Mouse (Mus musculus): ENCODE data around the gene Junb. TPM values are rescaled to one million over a fixed set of nuclear protein-coding genes. Genes with fewer than 3 reads are reported as not detected.
A peak's percentile ranks its signal among the peaks of the same experiment; 100 is the strongest.

Gene Junb
- polyA plus RNA-seq, 1 experiment from 2014 or later = 9.4 TPM

DNA sequence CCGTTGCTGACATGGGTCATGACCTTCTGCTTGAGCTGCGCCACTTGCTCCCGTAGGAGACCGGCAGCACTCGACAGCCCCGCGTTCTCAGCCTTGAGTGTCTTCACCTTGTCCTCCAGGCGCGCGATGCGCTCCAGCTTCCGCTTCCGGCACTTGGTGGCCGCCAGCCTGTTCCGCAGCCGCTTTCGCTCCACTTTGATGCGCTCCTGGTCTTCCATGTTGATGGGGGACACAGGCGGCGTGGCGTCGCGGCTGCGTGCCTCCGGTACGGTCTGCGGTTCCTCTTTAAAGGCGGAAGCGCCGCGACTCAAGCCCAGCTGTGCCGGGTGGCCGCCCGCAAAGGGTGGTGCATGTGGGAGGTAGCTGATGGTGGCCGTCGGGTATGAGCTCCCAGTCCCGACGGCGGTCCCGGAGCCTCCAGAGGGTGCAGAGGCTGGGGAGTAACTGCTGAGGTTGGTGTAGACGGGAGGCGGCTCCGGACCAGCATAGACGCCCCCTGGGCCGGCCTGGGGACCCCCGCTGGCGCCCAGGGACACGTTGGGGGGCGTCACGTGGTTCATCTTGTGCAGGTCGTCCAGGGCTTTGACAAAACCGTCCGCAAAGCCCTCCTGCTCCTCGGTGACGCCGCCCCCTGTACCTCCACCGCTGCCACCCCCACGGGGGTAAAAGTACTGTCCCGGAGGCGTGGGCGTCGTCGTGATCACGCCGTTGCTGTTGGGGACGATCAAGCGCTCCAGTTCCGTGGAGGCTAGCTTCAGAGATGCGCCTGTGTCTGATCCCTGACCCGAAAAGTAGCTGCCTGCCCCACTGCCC lies 877 bp downstream of the Junb start:
- Histone ChIP-seq H3K4me3 (replicated peaks) (peak overlapping the region; percentile 59), H3K4me1 (peaks cover 68% of the 10 kb centered on the region), H3K27me3 (replicated peaks) (no peaks in the 10 kb centered on the region; the same call in none of the 2 replicates), H3K4me2 (peak overlapping the region; percentile 99), H3K9ac (replicated peaks) (peak overlapping the region; percentile 55), H3K9me3 (replicated peaks) (no peaks in the 10 kb centered on the region), H3K36me3 (peaks cover 20% of the 10 kb centered on the region), H3K27ac (replicated peaks) (peak overlapping the region; percentile 65)
- WGBS = 1% methylated on average over 70 of the region's 70 CpGs
- ATAC-seq (ENCODE audit: low FRiP score) = no peak

- H3K4me1 ChIP-seq = peaks cover 68% of the 10 kb centered on the region
- H3K27me3 ChIP-seq (replicated peaks) = no peaks in the 10 kb centered on the region; the same call in 1 of the 2 replicates
- H3K4me3 ChIP-seq (replicated peaks) = peak overlapping the region; percentile 59
- WGBS = 2% methylated on average over 25 of the region's 25 CpGs
- ATAC-seq (ENCODE audit: low FRiP score) = no peak
- H3K4me2 ChIP-seq = peak overlapping the region; percentile 99
- H3K9ac ChIP-seq (replicated peaks) = peak overlapping the region; percentile 55
- H3K36me3 ChIP-seq = peaks cover 26% of the 10 kb centered on the region
- no peaks in the 10 kb centered on the region for H3K9me3 ChIP-seq (replicated peaks)
- H3K27ac ChIP-seq (replicated peaks) = peak overlapping the region; percentile 46; the same call in 1 of the 2 replicates
Observed at GRCm38 (mm10) chr8:84976763-84977434, 1.6 kb downstream of the Junb start.

GRCm38 (mm10) chr8:84976031-84976762 lies 2.3 kb downstream of the Junb start:
- Histone ChIP-seq H3K4me3 (replicated peaks) (peak overlapping the region; percentile 59), H3K4me2 (peak overlapping the region; percentile 99), H3K27ac (replicated peaks) (peak overlapping the region; percentile 46), H3K9me3 (replicated peaks) (no peaks in the 10 kb centered on the region), H3K36me3 (peaks cover 33% of the 10 kb centered on the region), H3K4me1 (peaks cover 73% of the 10 kb centered on the region), H3K27me3 (replicated peaks) (no peaks in the 10 kb centered on the region; the same call in 1 of the 2 replicates), H3K9ac (replicated peaks) (peak overlapping the region; percentile 55)
- peak; percentile 76 for ATAC-seq (ENCODE audit: low FRiP score)
- WGBS = 1% methylated on average over 56 of the region's 61 CpGs

DNA sequence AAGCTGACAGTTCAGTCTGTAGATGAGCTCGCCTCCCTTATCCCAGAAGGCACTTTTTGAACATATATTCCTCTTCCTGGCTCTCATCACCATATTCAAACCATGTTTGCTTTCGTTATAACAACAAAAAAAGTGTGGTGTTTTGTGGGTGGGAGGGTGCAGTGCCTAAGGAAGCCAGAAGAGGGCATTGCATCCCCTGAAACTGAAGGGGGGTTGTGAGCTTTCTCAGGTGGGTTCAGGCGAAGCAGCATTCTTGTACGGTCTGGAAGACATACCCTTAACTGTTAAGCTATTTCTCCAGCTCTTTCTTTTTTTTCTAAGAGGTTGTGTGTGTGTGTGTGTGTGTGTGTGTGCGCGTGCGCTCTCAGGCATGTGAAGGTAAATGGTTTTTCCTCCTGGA lies 3.1 kb downstream of the Junb start:
- no peak overlapping the region for H3K9ac ChIP-seq (replicated peaks)
- H3K27me3 ChIP-seq (replicated peaks) = no peaks in the 10 kb centered on the region
- H3K4me1 ChIP-seq = peaks cover 74% of the 10 kb centered on the region
- 38% methylated on average over 7 of the region's 7 CpGs for WGBS
- H3K36me3 ChIP-seq = peaks cover 39% of the 10 kb centered on the region
- no peaks in the 10 kb centered on the region for H3K9me3 ChIP-seq (replicated peaks)
- H3K4me3 ChIP-seq (replicated peaks) = peak overlapping the region; percentile 59; the same call in 1 of the 2 replicates
- no peak for ATAC-seq (ENCODE audit: low FRiP score)
- peak overlapping the region; percentile 99 for H3K4me2 ChIP-seq
- H3K27ac ChIP-seq (replicated peaks) = no peak overlapping the region

DNA sequence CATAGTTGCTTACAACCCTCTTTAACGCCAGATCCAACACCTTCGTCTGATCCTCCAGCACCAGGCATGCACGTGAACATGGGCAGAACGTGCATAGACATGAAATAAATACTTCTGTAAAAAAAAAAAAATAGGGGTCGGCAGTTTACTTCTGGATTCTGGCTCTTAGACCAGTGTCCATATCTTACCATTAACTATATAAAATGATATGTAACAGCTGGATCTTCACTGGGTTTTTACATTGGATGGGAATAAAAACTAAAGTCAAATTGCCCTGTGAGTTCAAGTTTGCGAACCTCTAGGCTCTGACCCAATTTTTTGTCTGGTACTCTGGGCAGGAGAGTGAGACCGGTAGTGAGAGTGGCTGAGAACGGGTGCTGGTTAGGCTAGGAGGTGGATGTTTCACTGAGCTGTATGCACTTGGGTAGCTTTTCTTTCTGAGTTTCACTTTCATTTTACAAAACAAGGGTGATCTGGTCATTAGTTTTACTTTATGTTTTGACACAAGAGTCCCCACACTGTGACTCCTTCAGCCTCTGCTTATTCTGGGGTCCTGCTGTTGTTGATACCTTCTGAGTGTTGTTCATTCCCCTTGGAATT lies 3.9 kb downstream of the Junb start:
- H3K4me1 ChIP-seq = peaks cover 69% of the 10 kb centered on the region
- H3K4me3 ChIP-seq (replicated peaks) = no peak overlapping the region
- no peak for ATAC-seq (ENCODE audit: low FRiP score)
- H3K9me3 ChIP-seq (replicated peaks) = no peaks in the 10 kb centered on the region
- no peak overlapping the region for H3K9ac ChIP-seq (replicated peaks)
- no peak overlapping the region for H3K4me2 ChIP-seq
- H3K27me3 ChIP-seq (replicated peaks) = no peaks in the 10 kb centered on the region
- H3K36me3 ChIP-seq = peaks cover 39% of the 10 kb centered on the region
- 80% methylated on average over 8 of the region's 8 CpGs for WGBS
- H3K27ac ChIP-seq (replicated peaks) = no peak overlapping the region

- no peaks in the 10 kb centered on the region for H3K27me3 ChIP-seq (replicated peaks)
- no peak for ATAC-seq (ENCODE audit: low FRiP score)
- no peaks in the 10 kb centered on the region for H3K9me3 ChIP-seq (replicated peaks)
- H3K9ac ChIP-seq (replicated peaks) = no peak overlapping the region
- no peak overlapping the region for H3K4me2 ChIP-seq
- 55% methylated on average over 4 of the region's 4 CpGs for WGBS
- no peak overlapping the region for H3K27ac ChIP-seq (replicated peaks)
- peaks cover 39% of the 10 kb centered on the region for H3K36me3 ChIP-seq
- no peak overlapping the region for H3K4me3 ChIP-seq (replicated peaks)
- H3K4me1 ChIP-seq = peaks cover 62% of the 10 kb centered on the region
Observed at GRCm38 (mm10) chr8:84973803-84974542, 4.5 kb downstream of the Junb start.

DNA sequence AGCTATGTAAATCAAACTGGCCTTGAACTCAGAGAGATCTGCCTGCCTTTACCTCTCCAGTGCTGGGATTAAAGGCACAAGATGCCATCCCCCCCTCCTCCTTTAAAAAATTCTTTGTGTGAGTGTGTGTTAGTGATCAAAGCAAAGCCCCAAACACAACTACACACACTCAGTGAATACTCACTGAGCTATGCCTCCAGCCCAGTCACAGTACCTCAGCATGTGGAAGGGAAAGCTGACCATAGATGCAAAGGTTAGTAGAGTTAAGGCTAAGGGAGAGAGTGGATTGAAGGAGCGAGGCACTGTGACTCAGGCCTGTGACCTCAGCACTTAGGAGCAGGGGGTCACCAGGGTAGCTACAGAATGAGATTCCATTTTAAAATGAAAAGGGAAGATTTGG lies 5.4 kb downstream of the Junb start:
- no peak overlapping the region for H3K27ac ChIP-seq (replicated peaks)
- no peaks in the 10 kb centered on the region for H3K9me3 ChIP-seq (replicated peaks)
- no peaks in the 10 kb centered on the region for H3K27me3 ChIP-seq (replicated peaks)
- 96% methylated on average over 1 of the region's 1 CpGs for WGBS
- no peak overlapping the region for H3K4me2 ChIP-seq
- peaks cover 62% of the 10 kb centered on the region for H3K4me1 ChIP-seq
- H3K36me3 ChIP-seq = peaks cover 39% of the 10 kb centered on the region
- no peak overlapping the region for H3K4me3 ChIP-seq (replicated peaks)
- ATAC-seq (ENCODE audit: low FRiP score) = no peak
- no peak overlapping the region for H3K9ac ChIP-seq (replicated peaks)

DNA sequence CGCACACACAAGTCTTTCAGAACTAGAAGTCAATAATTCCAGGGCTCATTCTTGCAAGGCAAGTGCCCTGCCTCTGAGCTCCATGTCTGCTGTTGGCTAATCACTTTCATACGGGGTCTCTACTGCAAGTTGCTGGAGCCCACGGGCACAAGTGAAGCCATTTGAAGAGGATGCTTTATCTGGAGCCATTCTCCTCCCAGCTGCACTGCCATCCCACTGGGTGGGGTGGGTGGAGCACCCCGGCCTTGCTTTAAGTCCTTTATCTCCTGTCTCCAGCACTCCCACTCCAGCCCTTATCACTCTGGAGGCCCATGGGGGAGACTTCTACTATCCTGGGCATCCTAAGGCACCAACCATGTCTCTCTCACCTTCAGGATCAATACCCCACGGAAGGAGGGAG lies 7.6 kb downstream of the Junb start:
- no peak overlapping the region; the same call in 1 of the 2 replicates for H3K27ac ChIP-seq (replicated peaks)
- H3K4me2 ChIP-seq = peak overlapping the region; percentile 71
- no peaks in the 10 kb centered on the region for H3K9me3 ChIP-seq (replicated peaks)
- peaks cover 39% of the 10 kb centered on the region for H3K36me3 ChIP-seq
- WGBS = 69% methylated on average over 5 of the region's 5 CpGs
- H3K4me1 ChIP-seq = peaks cover 54% of the 10 kb centered on the region
- H3K9ac ChIP-seq (replicated peaks) = peak overlapping the region; percentile 87
- H3K4me3 ChIP-seq (replicated peaks) = peak overlapping the region; percentile 73
- no peaks in the 10 kb centered on the region for H3K27me3 ChIP-seq (replicated peaks)
- ATAC-seq (ENCODE audit: low FRiP score) = no peak

GRCm38 (mm10) chr8:84970135-84970790 lies 8.3 kb downstream of the Junb start:
- Histone ChIP-seq H3K4me2 (peak overlapping the region; percentile 71), H3K9me3 (replicated peaks) (no peaks in the 10 kb centered on the region), H3K36me3 (peaks cover 38% of the 10 kb centered on the region), H3K4me1 (peaks cover 52% of the 10 kb centered on the region), H3K9ac (replicated peaks) (peak overlapping the region; percentile 87), H3K4me3 (replicated peaks) (peak overlapping the region; percentile 73), H3K27me3 (replicated peaks) (no peaks in the 10 kb centered on the region), H3K27ac (replicated peaks) (peak overlapping the region; percentile 88)
- ATAC-seq (ENCODE audit: low FRiP score) = no peak
- 8% methylated on average over 21 of the region's 21 CpGs for WGBS

GRCm38 (mm10) chr8:84969241-84970134 lies 9.0 kb downstream of the Junb start, which contains the start of the genes Gm49661, Prdx2 and Rnaseh2a:
Gene Gm49661 (minus strand): TSS chr8:84969433.
Gene Prdx2 (plus strand): TSS chr8:84969587.
Gene Rnaseh2a (minus strand): TSS chr8:84969767.
- Histone ChIP-seq H3K4me2 (peak within 1 kb of the TSS; percentile 71), H3K27ac (replicated peaks) (peak within 1 kb of the TSS; percentile 88), H3K27me3 (replicated peaks) (no peaks in the 10 kb centered on the region), H3K4me3 (replicated peaks) (peak within 1 kb of the TSS; percentile 73), H3K9ac (replicated peaks) (peak within 1 kb of the TSS; percentile 87), H3K36me3 (peaks cover 34% of the 10 kb centered on the region), H3K9me3 (replicated peaks) (no peaks in the 10 kb centered on the region), H3K4me1 (peaks cover 52% of the 10 kb centered on the region)
- peak; percentile 83 for ATAC-seq (ENCODE audit: low FRiP score)
- WGBS = under 1% methylated on average over 56 of the region's 56 CpGs
